Mouse (Mus musculus): ENCODE measurements around the gene Fkrp.

DNA sequence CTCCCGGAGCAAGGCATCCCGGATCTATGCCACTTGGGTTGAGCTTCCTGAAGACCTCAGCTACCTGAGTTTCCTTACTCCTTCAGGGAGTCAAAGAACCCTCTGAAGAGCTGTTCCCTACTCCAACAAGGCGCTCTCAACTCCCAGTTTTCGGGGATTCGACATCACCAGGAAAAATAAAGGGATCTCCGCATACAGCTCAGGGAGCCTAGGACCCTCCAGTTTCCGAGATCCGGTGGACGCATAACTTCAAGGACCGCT is 35.0 kb downstream of the Fkrp start:
- TF ChIP-seq POLR2A (IDR thresholded peaks at IDR 0.05; ENCODE audit: insufficient read depth, low read depth, low read length) (no peak), CTCF (IDR thresholded peaks at IDR 0.05) (no peak), EP300 (IDR thresholded peaks at IDR 0.05; ENCODE audit: insufficient read depth, low read depth, low read length) (no peak)

All from heart, adult 2 months (tissue).